Mouse (Mus musculus) CH12.LX (cell line): ENCODE results near the gene Dll3. TPM values are rescaled to one million over a fixed set of nuclear protein-coding genes. Genes with fewer than 3 reads are reported as not detected.

Source experiments
- DNase-seq: peaks from one replicate; pipeline ENCODE4 v3.0.0-alpha.2; 2013; ENCODE audit errors: extremely low read depth
- H3K27ac ChIP-seq: 2 replicates; pipeline ENCODE4 v1.5.1; 2012; ENCODE audit warnings: low read depth, mild to moderate bottlenecking, control low read depth, moderate library complexity; ENCODE audit not compliant: insufficient read depth
- H3K27me3 ChIP-seq: replicated peaks from 2 replicates; pipeline ENCODE3; 2012; ENCODE audit warnings: inconsistent platforms
- H3K36me3 ChIP-seq, 2 experiments: replicated peaks in 1 of 2; 2 replicates each; pipeline versions ENCODE3 to v1.6.1; 2012; ENCODE audit warnings: inconsistent platforms in 1 of 2, low read length in 1 of 2, mild to moderate bottlenecking in 1 of 2, mixed read lengths in 1 of 2, moderate library complexity in 1 of 2; ENCODE audit not compliant: control insufficient read depth in 1 of 2, insufficient read depth in 1 of 2
- H3K4me1 ChIP-seq, 2 experiments: 2 replicates each; pipeline ENCODE4 v1.6.1; 2012; ENCODE audit warnings: inconsistent platforms in 1 of 2, moderate library complexity in 1 of 2; ENCODE audit not compliant: insufficient read depth in 2 of 2, control insufficient read depth in 1 of 2
- H3K4me2 ChIP-seq: 2 replicates; pipeline ENCODE4 v1.6.1; 2012; ENCODE audit warnings: low read depth, mild to moderate bottlenecking, control low read depth; ENCODE audit not compliant: poor library complexity, insufficient read depth, severe bottlenecking
- H3K4me3 ChIP-seq, 3 experiments: fragments of 150-350 bp in 1 of 3; sonication (generic) in 1 of 3; replicated peaks in 1 of 3; 2 replicates each; pipeline versions ENCODE3 to v1.5.1; 2011 to 2012; ENCODE audit warnings: low read depth in 2 of 3, low read length in 2 of 3, mild to moderate bottlenecking in 2 of 3, moderate library complexity in 2 of 3, control low read depth in 1 of 3, improper control_type of control experiment in 1 of 3, inconsistent platforms in 1 of 3, mixed read lengths in 1 of 3; ENCODE audit not compliant: poor library complexity in 1 of 3
- H3K79me2 ChIP-seq: replicated peaks from 2 replicates; pipeline ENCODE4 v1.6.1; 2012; ENCODE audit warnings: mild to moderate bottlenecking, moderate library complexity; ENCODE audit not compliant: control insufficient read depth, poor library complexity, insufficient read depth, severe bottlenecking; ENCODE audit errors: extremely low read depth
- H3K9ac ChIP-seq: 2 replicates; pipeline ENCODE4 v1.6.1; 2012; ENCODE audit warnings: low read depth, mild to moderate bottlenecking, control low read depth, moderate library complexity; ENCODE audit not compliant: insufficient read depth
- H3K9me3 ChIP-seq: replicated peaks from 2 replicates; pipeline ENCODE3; 2012; ENCODE audit warnings: low read length, inconsistent platforms, mixed read lengths
- CHD1 ChIP-seq: IDR thresholded peaks from 2 replicates; pipeline ENCODE4 v1.6.1; 2012; ENCODE audit warnings: low read depth, low read length, improper control_type of control experiment, inconsistent platforms
- CHD2 ChIP-seq: IDR thresholded peaks from 2 replicates; pipeline ENCODE4 v1.6.1; 2011; ENCODE audit warnings: low read length, improper control_type of control experiment
- E2F4 ChIP-seq: IDR thresholded peaks from 2 replicates; pipeline ENCODE4 v1.6.1; 2011; ENCODE audit warnings: low read depth, low read length, improper control_type of control experiment; ENCODE audit not compliant: insufficient replicate concordance
- ETS1 ChIP-seq: conservative IDR thresholded peaks from 2 replicates; pipeline ENCODE4 v1.6.1; 2012; ENCODE audit warnings: low read depth, mild to moderate bottlenecking, inconsistent platforms, low read length, improper control_type of control experiment, moderate library complexity
- GABPA ChIP-seq: IDR thresholded peaks from 2 replicates; pipeline ENCODE4 v1.6.1; 2012; ENCODE audit warnings: low read depth, low read length, improper control_type of control experiment, inconsistent platforms; ENCODE audit not compliant: insufficient replicate concordance
- HCFC1 ChIP-seq: IDR thresholded peaks from 2 replicates; pipeline ENCODE4 v1.6.1; 2012; ENCODE audit warnings: low read depth, mild to moderate bottlenecking, inconsistent platforms, low read length, improper control_type of control experiment
- IRF4 ChIP-seq: IDR thresholded peaks from 2 replicates; pipeline ENCODE4 v1.6.1; 2014; ENCODE audit warnings: low read depth, mild to moderate bottlenecking, inconsistent platforms, low read length, improper control_type of control experiment
- MAFK ChIP-seq: IDR thresholded peaks from 2 replicates; pipeline ENCODE4 v1.6.1; 2011; ENCODE audit warnings: low read length, improper control_type of control experiment; ENCODE audit not compliant: insufficient replicate concordance
- MAZ ChIP-seq: IDR thresholded peaks from 2 replicates; pipeline ENCODE4 v1.6.1; 2012; ENCODE audit warnings: low read depth, mild to moderate bottlenecking, inconsistent platforms, low read length, improper control_type of control experiment, moderate library complexity
- MEF2A ChIP-seq: IDR thresholded peaks from 2 replicates; pipeline ENCODE4 v1.6.1; 2014; ENCODE audit warnings: low read depth, mild to moderate bottlenecking, inconsistent platforms, low read length, improper control_type of control experiment, borderline replicate concordance
- PAX5 ChIP-seq: IDR thresholded peaks from 2 replicates; pipeline ENCODE4 v1.6.1; 2012; ENCODE audit warnings: low read length, inconsistent platforms, mixed read lengths
- POLR2A ChIP-seq: IDR thresholded peaks from 2 replicates; pipeline ENCODE4 v1.6.1; 2011; ENCODE audit warnings: low read depth, mild to moderate bottlenecking, improper control_type of control experiment, low read length
- POLR2AphosphoS2 ChIP-seq: IDR thresholded peaks from 2 replicates; pipeline ENCODE4 v1.6.1; 2011; ENCODE audit warnings: low read depth, low read length, improper control_type of control experiment
- SIN3A ChIP-seq: IDR thresholded peaks from 2 replicates; pipeline ENCODE4 v1.6.1; 2012; ENCODE audit warnings: low read length, improper control_type of control experiment, inconsistent platforms
- TBP ChIP-seq: conservative IDR thresholded peaks from 2 replicates; pipeline ENCODE4 v1.6.1; 2011; ENCODE audit warnings: low read depth, low read length, improper control_type of control experiment
- TCF12 ChIP-seq: IDR thresholded peaks from 2 replicates; pipeline ENCODE4 v1.6.1; 2014; ENCODE audit warnings: low read depth, mild to moderate bottlenecking, inconsistent platforms, low read length, improper control_type of control experiment
- UBTF ChIP-seq: IDR thresholded peaks from 2 replicates; pipeline ENCODE4 v1.6.1; 2012; ENCODE audit warnings: low read depth, mild to moderate bottlenecking, inconsistent platforms, low read length, improper control_type of control experiment, moderate library complexity
- USF1 ChIP-seq: IDR thresholded peaks from 2 replicates; pipeline ENCODE4 v1.6.1; 2014; ENCODE audit warnings: low read depth, mild to moderate bottlenecking, inconsistent platforms, low read length, improper control_type of control experiment
- USF2 ChIP-seq: conservative IDR thresholded peaks from 2 replicates; pipeline ENCODE4 v1.6.1; 2011; ENCODE audit warnings: low read depth, low read length, improper control_type of control experiment
- ZC3H11A ChIP-seq: IDR thresholded peaks from 2 replicates; pipeline ENCODE4 v1.6.1; 2012; ENCODE audit warnings: low read depth, mild to moderate bottlenecking, inconsistent platforms, low read length, improper control_type of control experiment
- ZMIZ1 ChIP-seq: IDR thresholded peaks from 2 replicates; pipeline ENCODE4 v1.6.1; 2012; ENCODE audit warnings: low read depth, mild to moderate bottlenecking, inconsistent platforms, low read length, improper control_type of control experiment
- ZNF384 ChIP-seq: IDR thresholded peaks from 2 replicates; pipeline ENCODE4 v1.6.1; 2012; ENCODE audit warnings: low read depth, low read length, improper control_type of control experiment, inconsistent platforms
- dilution Hi-C: fragments of 300-500 bp; cut with MboI; formaldehyde crosslinking; loops from 2 replicates; pipeline ENCODE4 v1.14.3; 2020; ENCODE audit warnings: low sequenced_read_pairs; ENCODE audit not compliant: extremely low pct_unique_long_range_greater_than_20kb, extremely low pct_ligation_motif_present
- in situ Hi-C: fragments of 300-500 bp; cut with MboI; formaldehyde crosslinking; loops from 3 replicates; pipeline ENCODE4 v1.14.3; 2019; ENCODE audit warnings: low sequenced_read_pairs, low pct_ligation_motif_present, low pct_unique_long_range_greater_than_20kb, mixed read lengths
- polyA plus RNA-seq: library from polyadenylated mRNA; unstranded; fragments of >175 nt; gene quantifications from 2 replicates; pipeline ENCODE4 v1.2.1, GENCODE M21; 2012; ENCODE audit warnings: low read depth; ENCODE audit not compliant: insufficient read length
- total RNA-seq, 2 experiments: library from RNA; depleted of rRNA; stranded (reverse); fragments of 300-350 nt in 1 of 2; fragments of >200 nt in 1 of 2; gene quantifications; 2 replicates each; pipeline ENCODE4 v1.2.3; 2012 to 2014

The Dll3 gene
- total and polyA plus RNA-seq, 3 experiments, result 0.11 to 0.29 TPM; not detected in 1

DNA sequence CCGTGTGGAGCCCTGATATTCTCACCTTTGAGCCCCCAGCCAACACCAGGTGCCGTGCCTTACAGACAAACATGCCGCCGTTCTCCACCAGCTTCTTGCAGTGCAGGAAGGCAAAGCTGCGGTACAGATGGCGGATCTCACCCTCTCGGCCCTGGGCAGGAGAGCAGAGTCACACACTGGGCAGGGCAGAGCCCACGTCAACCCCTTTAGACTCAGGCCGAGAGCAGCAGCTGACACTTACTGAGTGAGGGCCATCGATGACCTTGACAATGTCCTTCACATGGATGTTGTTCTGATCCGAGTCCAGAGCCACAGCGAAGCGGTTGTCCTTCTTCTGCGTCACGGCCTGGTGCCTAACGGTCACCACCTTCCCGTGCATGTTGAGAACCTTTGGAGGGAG is 16.7 kb upstream of the Dll3 start:
- in situ Hi-C loops (no loop called here), dilution Hi-C loops (no loop called here)
- Histone ChIP-seq H3K4me1 (no peaks in the 10 kb centered on the region), H3K79me2 (no peaks in the 10 kb centered on the region), H3K36me3 (peaks cover 91 to 97% of the 10 kb centered on the region in 2 experiments), H3K9ac (no peak overlapping the region), H3K4me2 (no peak overlapping the region), H3K9me3 (no peaks in the 10 kb centered on the region), H3K4me3 (no peak overlapping the region), H3K27me3 (no peaks in the 10 kb centered on the region), H3K27ac (peak overlapping the region; percentile 9; the same call in 1 of the 2 replicates)
- DNase-seq, result no peak
- TF ChIP-seq CHD1 (no peak), UBTF (no peak), USF1 (no peak), TCF12 (no peak), MEF2A (no peak), MAFK (no peak), IRF4 (no peak), HCFC1 (no peak), TBP (no peak), POLR2A (no peak), ZNF384 (no peak), PAX5 (no peak)

DNA sequence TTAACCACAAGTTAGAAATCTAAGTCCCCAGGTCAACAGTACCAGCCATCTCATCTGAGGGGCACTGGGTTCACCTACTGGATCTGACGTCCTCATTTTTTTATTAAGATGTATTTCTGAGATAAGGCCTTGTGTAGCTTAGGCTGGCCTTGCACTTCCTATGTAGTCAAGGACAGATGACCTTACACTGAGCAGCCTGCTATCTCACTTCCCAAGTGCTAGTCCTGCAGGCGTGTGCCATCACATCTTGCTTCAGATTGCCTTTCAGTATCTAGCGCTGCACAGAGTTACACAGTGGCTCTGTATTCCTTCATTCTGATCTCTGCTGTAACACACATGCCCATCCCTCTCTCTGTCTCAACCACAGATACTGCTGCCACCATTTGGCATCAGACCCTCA is 16.0 kb upstream of the Dll3 start:
- no peaks in the 10 kb centered on the region for H3K27me3 ChIP-seq
- peaks cover 84 to 90% of the 10 kb centered on the region in 2 experiments for H3K36me3 ChIP-seq
- no peak overlapping the region for H3K27ac ChIP-seq
- no peak for DNase-seq
- in situ Hi-C loops (no loop called here), dilution Hi-C loops (no loop called here)
- H3K4me3 ChIP-seq, result no peak overlapping the region
- TF ChIP-seq GABPA, result no peak
- no peak for TF ChIP-seq CHD1
- no peak for TF ChIP-seq ZMIZ1
- no peak for TF ChIP-seq POLR2AphosphoS2
- no peak for TF ChIP-seq CHD2
- TF ChIP-seq TBP, result no peak
- no peak for TF ChIP-seq E2F4
- no peak for TF ChIP-seq MAZ
- TF ChIP-seq POLR2A, result no peak
- no peak for TF ChIP-seq USF1
- no peak for TF ChIP-seq ETS1
- no peak for TF ChIP-seq ZC3H11A
- no peak for TF ChIP-seq USF2
- no peak for TF ChIP-seq SIN3A
- no peaks in the 10 kb centered on the region for H3K79me2 ChIP-seq
- H3K4me2 ChIP-seq, result no peak overlapping the region
- no peak overlapping the region for H3K9ac ChIP-seq
- H3K9me3 ChIP-seq, result no peaks in the 10 kb centered on the region
- H3K4me1 ChIP-seq, result peaks cover 0 to under 1% of the 10 kb centered on the region in 2 experiments; a peak in 1 of 4 replicates
